Mouse (Mus musculus) macrophage (primary cell): Measurements from ENCODE around the gene Btn2a2. TPM values are rescaled to one million over a fixed set of nuclear protein-coding genes. Genes with fewer than 3 reads are reported as not detected.

ENCODE experiments used
- H3K27ac ChIP-seq: fragments of 350-480 bp; formaldehyde crosslinking; 2 replicates; pipeline ENCODE4 v1.9.0; 2021
- H3K36me3 ChIP-seq: fragments of 350-480 bp; formaldehyde crosslinking; 2 replicates; pipeline ENCODE4 v1.9.0; 2021; ENCODE audit errors: inconsistent target
- H3K4me3 ChIP-seq: fragments of 350-480 bp; formaldehyde crosslinking; 2 replicates; pipeline ENCODE4 v1.9.0; 2021; ENCODE audit errors: inconsistent target
- H3K79me2 ChIP-seq: fragments of 350-480 bp; formaldehyde crosslinking; 2 replicates; pipeline ENCODE4 v1.9.0; 2021; ENCODE audit errors: inconsistent target
- WGBS: methylation state at CpG from one replicate; pipeline ENCODE4 v1.1.7; 2026; ENCODE audit warnings: inconsistent platforms; ENCODE audit not compliant: missing documents; 5-methylcytosine and 5-hydroxymethylcytosine counted together
- polyA plus RNA-seq: library from polyadenylated mRNA; stranded (reverse); fragments of 250-400 nt; gene quantifications from 3 replicates; pipeline ENCODE4 v1.2.4, GENCODE M21; 2018; ENCODE audit warnings: inconsistent platforms

Btn2a2 gene
- polyA plus RNA-seq, 1 experiment from 2014 or later, result not detected

DNA sequence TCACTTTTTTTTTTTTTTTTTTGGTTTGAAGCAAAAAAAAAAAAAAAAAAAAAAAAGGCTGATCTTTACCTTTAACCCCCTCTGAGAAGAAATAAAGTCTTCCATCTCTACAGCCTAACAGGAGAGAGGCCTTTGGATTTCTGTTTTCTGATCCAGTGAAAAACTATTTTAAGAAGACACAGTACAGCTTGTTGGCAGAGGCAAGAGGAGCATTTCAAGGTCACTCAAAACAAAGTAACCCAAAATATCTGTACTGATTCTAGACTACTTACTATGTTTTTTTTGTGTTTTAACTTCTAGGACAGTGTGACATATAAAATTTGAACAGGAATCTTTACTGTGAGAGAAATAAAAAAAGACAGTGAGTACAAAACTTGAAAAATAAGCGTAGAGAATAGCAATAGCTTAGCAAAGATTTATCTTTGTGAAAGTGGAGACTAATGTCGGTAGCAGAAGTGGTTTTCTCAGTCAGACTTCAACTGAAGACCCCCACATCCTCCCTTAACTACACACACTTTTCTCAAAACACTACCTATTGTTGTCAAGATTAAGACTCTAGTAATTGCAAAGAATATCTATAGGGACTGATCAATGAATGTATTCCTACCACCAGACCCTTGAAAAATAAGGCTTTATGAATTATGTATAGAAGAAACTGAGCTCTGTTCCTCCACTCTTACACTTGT lies 41.0 kb upstream of the Btn2a2 start:
- peak overlapping the region; percentile 58 for H3K4me3 ChIP-seq
- no peaks in the 10 kb centered on the region for H3K36me3 ChIP-seq
- H3K27ac ChIP-seq, result peak overlapping the region; percentile 91; the same call in 1 of the 2 replicates
- 26% methylated on average over 2 of the region's 2 CpGs for WGBS
- no peaks in the 10 kb centered on the region for H3K79me2 ChIP-seq

DNA sequence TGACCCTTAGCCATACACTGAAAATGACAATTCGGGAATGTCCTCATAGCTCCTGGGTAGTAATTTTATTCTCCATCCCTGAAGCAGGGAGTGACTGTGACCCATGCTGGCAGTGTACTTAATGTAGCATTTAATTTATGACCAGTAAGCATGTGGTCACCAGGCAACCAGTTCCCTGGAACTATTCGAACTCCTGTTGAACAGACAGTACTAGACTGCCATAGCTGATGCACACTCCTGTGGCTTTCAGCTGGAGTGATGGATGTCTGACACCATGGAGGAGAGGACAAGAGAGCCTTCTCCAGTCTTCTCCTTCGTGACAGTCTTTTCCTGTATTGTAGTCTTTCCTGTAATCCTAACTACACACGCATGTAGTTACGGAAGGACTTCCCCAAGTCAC lies 40.3 kb upstream of the Btn2a2 start:
- Histone ChIP-seq H3K79me2 (no peaks in the 10 kb centered on the region), H3K4me3 (no peak overlapping the region), H3K36me3 (no peaks in the 10 kb centered on the region), H3K27ac (no peak overlapping the region)
- 93% methylated on average over 5 of the region's 5 CpGs for WGBS

DNA sequence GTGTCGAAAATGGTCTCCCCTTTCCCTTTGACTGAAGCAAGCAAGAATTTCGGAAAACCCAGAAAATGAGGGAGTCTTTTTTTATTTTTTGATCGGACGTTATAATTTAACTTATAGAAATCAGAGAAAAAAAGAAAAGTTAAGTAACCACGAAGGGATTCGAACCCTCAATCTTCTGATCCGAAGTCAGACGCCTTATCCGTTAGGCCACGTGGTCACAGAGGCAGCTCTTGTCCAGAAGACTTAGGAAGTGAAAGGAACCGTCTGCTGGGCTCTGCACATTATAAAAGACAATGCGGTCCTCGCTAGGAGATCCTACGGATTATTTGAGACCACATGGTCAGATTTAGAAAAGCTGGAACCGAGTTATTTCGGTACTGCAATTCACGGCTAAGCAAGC lies 37.7 kb upstream of the Btn2a2 start:
- no peaks in the 10 kb centered on the region for H3K36me3 ChIP-seq
- 1% methylated on average over 15 of the region's 17 CpGs for WGBS
- no peak overlapping the region for H3K27ac ChIP-seq
- H3K79me2 ChIP-seq, result no peaks in the 10 kb centered on the region
- peak overlapping the region; percentile 27 for H3K4me3 ChIP-seq

DNA sequence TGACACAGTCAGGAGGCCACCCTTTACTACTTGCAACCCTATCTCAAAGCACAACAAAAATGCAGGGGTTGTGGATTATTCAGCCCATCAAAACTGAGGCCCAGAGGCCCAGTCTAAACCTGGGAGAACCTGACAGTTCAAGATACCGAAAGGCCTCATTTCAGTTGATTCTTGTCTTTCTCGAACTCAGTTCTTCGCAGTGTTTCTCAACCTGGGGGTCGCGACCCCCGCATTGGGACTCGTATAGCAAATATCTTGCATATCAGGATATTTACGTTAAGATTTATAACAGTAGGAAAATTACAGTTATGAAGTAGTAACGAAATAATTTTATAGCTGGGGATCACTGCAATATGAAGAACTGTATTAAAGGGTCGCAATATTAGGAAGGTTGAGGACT lies 37.2 kb upstream of the Btn2a2 start:
- 6% methylated on average over 10 of the region's 10 CpGs for WGBS
- H3K4me3 ChIP-seq, result peak overlapping the region; percentile 27; the same call in 1 of the 2 replicates
- H3K79me2 ChIP-seq, result no peaks in the 10 kb centered on the region
- no peaks in the 10 kb centered on the region for H3K36me3 ChIP-seq
- no peak overlapping the region for H3K27ac ChIP-seq

DNA sequence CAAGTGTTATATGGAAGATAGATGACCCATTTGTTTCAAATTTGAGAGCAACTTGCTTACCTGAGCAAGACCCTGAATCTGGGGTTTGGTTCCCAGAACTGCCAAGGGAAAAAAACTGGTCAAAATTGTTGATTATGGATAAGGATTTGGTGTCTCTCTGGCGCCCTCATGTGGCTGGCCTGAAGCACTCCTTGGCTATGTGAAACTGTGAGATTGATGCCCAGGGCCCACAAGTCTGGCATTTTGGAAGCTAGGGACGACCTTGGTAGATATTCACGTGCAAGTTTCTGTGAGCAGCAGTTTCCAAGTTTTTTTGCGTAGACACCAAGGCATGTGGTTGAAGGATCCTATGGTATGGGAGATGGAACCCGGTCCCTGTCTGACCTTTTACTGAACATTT lies 36.0 kb upstream of the Btn2a2 start:
- Histone ChIP-seq H3K36me3 (no peaks in the 10 kb centered on the region), H3K4me3 (no peak overlapping the region), H3K79me2 (no peaks in the 10 kb centered on the region), H3K27ac (no peak overlapping the region)
- 18% methylated on average over 5 of the region's 5 CpGs for WGBS

DNA sequence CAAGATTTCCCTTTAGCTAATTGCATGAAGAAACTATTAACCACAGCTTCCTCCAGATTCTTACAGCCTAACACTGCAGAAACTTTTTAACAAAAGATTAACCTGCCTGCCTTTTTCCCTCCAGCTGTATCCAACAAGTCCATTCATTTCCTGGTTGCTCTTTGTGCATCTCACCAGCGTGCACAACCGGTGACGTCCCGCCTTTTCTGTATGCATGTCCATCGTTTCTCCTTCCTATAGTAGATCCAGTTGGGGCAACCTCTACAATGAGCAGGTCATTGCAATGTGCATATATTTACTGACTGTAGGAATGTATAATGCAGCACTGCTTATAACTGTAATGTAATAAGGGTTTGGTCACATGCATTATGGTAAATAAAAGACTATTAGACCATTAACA lies 35.3 kb upstream of the Btn2a2 start:
- H3K79me2 ChIP-seq, result no peaks in the 10 kb centered on the region
- no peak overlapping the region for H3K27ac ChIP-seq
- no peaks in the 10 kb centered on the region for H3K36me3 ChIP-seq
- no peak overlapping the region for H3K4me3 ChIP-seq
- 45% methylated on average over 5 of the region's 5 CpGs for WGBS

DNA sequence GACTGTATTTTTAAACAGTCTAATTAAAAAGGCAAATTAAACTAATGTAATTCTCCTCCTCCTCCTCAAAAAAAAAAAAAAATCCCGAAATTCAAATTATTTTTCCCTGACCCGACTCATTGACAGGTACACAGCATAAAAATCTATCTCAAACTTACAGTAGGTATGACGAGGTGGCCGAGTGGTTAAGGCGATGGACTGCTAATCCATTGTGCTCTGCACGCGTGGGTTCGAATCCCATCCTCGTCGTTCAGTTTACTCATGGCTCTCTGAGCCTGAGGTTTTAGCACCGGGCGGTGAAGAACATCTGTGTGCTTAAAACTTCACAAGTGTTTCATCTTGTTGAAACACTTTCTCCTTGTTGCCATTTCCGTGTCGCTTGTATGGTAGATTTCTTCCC lies 33.0 kb upstream of the Btn2a2 start:
- H3K4me3 ChIP-seq, result no peak overlapping the region
- H3K79me2 ChIP-seq, result no peaks in the 10 kb centered on the region
- WGBS, result 3% methylated on average over 14 of the region's 14 CpGs
- H3K27ac ChIP-seq, result no peak overlapping the region
- no peaks in the 10 kb centered on the region for H3K36me3 ChIP-seq

DNA sequence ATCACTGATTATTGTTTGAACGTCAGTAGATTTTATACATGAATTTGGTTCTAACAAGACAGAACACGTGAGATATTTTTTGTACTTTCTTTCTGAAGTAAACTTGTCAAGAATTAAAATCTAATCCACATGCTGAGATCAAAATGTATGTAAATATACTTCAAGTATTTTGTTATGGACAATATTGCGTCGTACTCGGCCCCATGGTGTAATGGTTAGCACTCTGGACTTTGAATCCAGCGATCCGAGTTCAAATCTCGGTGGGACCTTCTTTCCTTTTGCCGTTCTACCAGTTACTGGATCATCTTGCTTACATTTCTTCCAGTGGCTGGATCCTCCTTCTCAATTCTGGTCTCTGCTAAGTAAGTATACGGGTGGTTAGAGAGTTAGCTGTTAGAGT lies 30.8 kb upstream of the Btn2a2 start:
- 2% methylated on average over 9 of the region's 10 CpGs for WGBS
- Histone ChIP-seq H3K79me2 (no peaks in the 10 kb centered on the region), H3K27ac (no peak overlapping the region), H3K4me3 (peak overlapping the region; percentile 50), H3K36me3 (no peaks in the 10 kb centered on the region)

DNA sequence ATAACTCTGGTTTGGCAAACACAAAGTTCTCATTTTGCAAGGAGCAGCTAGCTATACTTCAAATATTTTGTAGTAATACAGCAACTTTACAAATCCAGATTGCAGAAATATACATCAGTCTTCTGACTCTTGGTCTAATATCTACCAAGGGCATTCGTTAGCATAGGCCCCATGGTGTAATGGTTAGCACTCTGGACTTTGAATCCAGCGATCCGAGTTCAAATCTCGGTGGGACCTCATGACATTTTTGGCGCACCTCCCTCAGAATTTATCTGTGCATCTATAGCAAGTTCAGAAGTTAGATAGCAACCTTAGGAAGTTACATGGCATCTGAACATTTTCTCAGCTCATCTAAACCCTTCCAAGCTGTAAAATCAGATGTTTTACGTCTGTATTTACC lies 30.2 kb upstream of the Btn2a2 start:
- 0% methylated on average over 6 of the region's 6 CpGs for WGBS
- Histone ChIP-seq H3K4me3 (peak overlapping the region; percentile 50), H3K79me2 (no peaks in the 10 kb centered on the region), H3K27ac (peak overlapping the region; percentile 41), H3K36me3 (no peaks in the 10 kb centered on the region)

DNA sequence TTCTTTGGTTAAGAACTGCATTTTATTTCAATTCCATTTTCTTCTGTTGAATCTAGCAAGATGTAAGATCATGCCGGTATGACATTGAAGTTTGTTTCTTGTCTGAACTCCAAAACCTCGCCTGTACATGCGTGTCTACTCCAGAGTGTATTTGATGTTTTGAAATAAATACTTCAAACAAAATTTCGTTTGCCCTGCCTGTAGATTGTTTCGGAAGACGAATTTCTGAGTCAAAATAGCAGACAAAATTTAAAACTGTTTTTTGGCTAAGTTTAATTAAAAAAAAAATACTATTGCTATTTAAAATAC lies 29.6 kb upstream of the Btn2a2 start:
- H3K27ac ChIP-seq, result peak overlapping the region; percentile 41
- 0% methylated on average over 6 of the region's 6 CpGs for WGBS
- H3K36me3 ChIP-seq, result no peaks in the 10 kb centered on the region
- no peaks in the 10 kb centered on the region for H3K79me2 ChIP-seq
- H3K4me3 ChIP-seq, result peak overlapping the region; percentile 50

DNA sequence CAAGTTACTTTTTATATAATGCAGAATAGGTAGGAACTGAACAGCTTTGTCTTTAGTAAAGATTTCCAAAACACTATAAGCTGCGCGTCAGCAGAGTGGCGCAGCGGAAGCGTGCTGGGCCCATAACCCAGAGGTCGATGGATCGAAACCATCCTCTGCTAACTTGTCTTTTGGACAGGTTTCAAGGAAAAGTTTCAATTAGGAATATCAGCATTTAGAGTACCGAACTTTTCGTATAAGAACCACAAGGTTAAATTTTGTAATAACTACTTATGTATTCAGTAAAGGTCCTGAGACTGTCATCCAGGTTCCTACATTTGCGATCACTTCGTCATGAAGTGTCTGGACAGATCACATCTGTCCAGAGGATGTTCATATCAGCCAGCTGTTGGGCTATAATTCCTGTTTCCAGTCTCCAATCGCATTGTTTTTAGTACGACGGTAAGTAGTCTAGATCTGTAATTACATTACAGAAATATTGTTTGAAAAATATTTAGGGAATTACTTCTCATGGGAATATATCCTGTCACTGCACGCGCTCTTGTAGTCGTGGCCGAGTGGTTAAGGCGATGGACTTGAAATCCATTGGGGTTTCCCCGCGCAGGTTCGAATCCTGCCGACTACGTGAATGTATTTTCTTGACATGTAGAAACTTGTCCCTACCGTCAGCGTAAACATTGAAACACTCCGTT lies 29.1 kb upstream of the Btn2a2 start:
- Histone ChIP-seq H3K36me3 (no peaks in the 10 kb centered on the region), H3K4me3 (peak overlapping the region; percentile 50), H3K27ac (peak overlapping the region; percentile 41), H3K79me2 (no peaks in the 10 kb centered on the region)
- under 1% methylated on average over 27 of the region's 27 CpGs for WGBS

DNA sequence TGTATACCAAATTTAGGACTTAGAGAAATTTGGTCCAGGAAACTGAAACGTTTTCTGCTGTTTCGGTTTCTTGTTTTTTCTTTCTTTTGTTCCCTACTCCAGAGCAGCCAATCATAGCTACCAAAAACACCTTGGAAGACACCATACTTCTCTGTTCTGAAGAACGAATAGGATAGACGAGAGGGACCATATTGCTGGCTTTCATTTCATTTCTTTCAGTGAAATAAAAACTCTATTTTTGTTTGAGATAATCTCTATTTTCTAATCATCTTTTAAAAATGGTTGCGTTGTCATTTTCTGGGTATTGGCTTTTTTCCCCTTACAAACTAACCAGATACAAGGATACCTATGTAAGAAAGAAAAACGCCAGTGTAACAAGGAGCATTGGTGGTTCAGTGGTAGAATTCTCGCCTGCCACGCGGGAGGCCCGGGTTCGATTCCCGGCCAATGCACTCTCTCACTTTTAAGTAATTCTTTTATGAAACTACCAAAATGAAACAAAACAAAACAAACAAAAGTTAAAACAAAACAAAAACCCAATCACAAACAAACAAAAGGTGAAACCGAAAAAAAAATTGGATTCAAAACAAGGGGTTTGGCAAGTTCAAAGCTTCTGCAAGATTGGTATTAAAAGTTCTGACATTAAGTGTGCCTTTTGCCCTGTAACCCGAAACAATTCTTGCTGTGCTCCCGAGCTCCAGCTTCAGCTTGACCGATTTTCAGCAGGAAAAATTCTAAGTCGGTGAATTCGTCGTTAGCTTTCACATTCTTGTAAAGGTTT lies 28.4 kb upstream of the Btn2a2 start:
- no peak overlapping the region for H3K27ac ChIP-seq
- no peaks in the 10 kb centered on the region for H3K79me2 ChIP-seq
- WGBS, result under 1% methylated on average over 17 of the region's 19 CpGs
- no peaks in the 10 kb centered on the region for H3K36me3 ChIP-seq
- H3K4me3 ChIP-seq, result peak overlapping the region; percentile 50

DNA sequence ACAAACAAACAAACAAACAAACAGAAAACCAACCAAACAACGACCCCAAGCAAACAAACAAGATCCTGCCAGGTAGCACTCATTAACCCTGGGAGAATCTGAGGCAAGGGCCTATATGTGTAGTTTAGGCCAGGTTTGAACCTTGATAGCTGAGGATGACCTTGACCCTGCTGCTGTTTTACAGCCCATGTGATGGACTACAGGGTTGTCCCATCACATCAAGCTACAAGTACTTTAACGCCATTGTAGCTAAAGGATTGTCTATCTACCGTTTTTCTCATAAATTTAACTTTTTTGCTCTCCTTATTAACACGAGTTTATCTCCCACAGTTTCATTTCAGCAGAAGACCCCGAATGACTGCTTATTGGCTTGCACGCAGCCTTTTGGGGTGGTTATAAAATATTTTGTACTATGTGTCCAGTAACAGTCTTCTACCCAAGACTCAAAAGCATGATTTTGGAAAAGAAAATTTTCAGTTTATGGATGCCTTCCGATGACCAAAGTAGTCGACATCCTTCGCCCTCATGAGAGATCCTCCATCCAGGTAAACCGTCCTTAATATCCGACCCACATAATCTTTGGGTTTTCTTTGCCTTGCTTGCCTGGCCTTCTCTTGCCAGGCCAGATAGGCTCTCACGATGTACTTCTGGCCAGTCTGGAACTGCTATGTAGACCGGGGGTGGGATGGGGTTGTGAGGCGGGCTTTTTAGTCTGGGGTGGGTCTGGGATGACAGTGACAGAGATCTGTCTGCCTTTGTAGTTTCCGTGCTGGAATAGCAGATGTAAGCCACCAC lies 27.4 kb upstream of the Btn2a2 start:
- Histone ChIP-seq H3K27ac (no peak overlapping the region), H3K36me3 (no peaks in the 10 kb centered on the region), H3K4me3 (peak overlapping the region; percentile 50; the same call in 1 of the 2 replicates), H3K79me2 (no peaks in the 10 kb centered on the region)
- WGBS, result 81% methylated on average over 15 of the region's 15 CpGs

DNA sequence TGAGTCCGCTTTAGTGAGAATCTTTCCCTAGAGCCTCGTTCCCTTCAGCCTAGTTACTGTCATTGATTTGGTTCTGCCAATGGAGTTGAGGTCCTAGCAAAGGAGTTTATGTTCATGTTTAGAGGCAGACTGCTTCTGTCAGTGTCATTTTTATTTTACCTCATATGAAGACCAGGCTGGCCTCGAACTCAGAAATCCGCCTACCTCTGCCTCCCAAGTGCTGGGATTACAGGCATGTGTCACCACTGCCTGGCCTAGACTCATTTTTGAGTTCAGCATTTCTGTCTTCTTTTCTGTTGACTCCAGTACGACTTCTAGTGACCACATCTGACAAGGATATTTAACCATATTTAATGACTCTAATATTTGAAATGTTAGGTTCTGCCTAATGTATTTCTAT lies 26.6 kb upstream of the Btn2a2 start:
- 80% methylated on average over 5 of the region's 5 CpGs for WGBS
- Histone ChIP-seq H3K4me3 (no peak overlapping the region), H3K36me3 (no peaks in the 10 kb centered on the region), H3K27ac (no peak overlapping the region), H3K79me2 (no peaks in the 10 kb centered on the region)
